Mouse (Mus musculus) spleen, adult 2 months (tissue): ENCODE measurements around the gene Nrap.

Experiments used
- CTCF ChIP-seq: fragments of 200-500 bp; IDR thresholded peaks from 2 replicates; pipeline ENCODE4 v1.5.1; 2011; ENCODE audit warnings: mild to moderate bottlenecking, inconsistent platforms; ENCODE audit not compliant: insufficient read depth, insufficient read length, insufficient replicate concordance; ENCODE audit errors: extremely low read depth
- POLR2A ChIP-seq: fragments of 200-500 bp; IDR thresholded peaks from 2 replicates; pipeline ENCODE4 v1.6.1; 2011; ENCODE audit warnings: low read depth, low read length, inconsistent platforms

- TF ChIP-seq CTCF (no peak), POLR2A (no peak)
Measured at GRCm38 (mm10) chr19:56326243-56326855, 63.5 kb downstream of the Nrap start.
